Mouse (Mus musculus): ENCODE data around the gene Tapbpl.

The Tapbpl gene

GRCm38 (mm10) chr6:125231117-125232044, at the start of gene Tapbpl:
Tapbpl (minus strand) TSS chr6:125231860.
- DNase-seq (ENCODE audit: low read depth) = peak; percentile 79

GRCm38 (mm10) chr6:125279729-125280128, 48.1 kb upstream of the Tapbpl start:
- DNase-seq (ENCODE audit: low read depth) = no peak

GRCm38 (mm10) chr6:125274841-125275563, 43.3 kb upstream of the Tapbpl start:
- DNase-seq (ENCODE audit: low read depth) = peak; percentile 65

GRCm38 (mm10) chr6:125272228-125272785, 40.6 kb upstream of the Tapbpl start:
- DNase-seq (ENCODE audit: low read depth) = no peak

- peak; percentile 93 for DNase-seq (ENCODE audit: low read depth)
Measured at GRCm38 (mm10) chr6:125271455-125272227, 40.0 kb upstream of the Tapbpl start.

- DNase-seq (ENCODE audit: low read depth) = peak; percentile 39
Measured at GRCm38 (mm10) chr6:125268799-125269198, 37.1 kb upstream of the Tapbpl start.

GRCm38 (mm10) chr6:125267469-125267868, 35.8 kb upstream of the Tapbpl start:
- DNase-seq (ENCODE audit: low read depth) = peak; percentile 52

GRCm38 (mm10) chr6:125266600-125266999, 34.9 kb upstream of the Tapbpl start:
- peak; percentile 64 for DNase-seq (ENCODE audit: low read depth)

GRCm38 (mm10) chr6:125266091-125266490, 34.4 kb upstream of the Tapbpl start:
- peak; percentile 68 for DNase-seq (ENCODE audit: low read depth)

- DNase-seq (ENCODE audit: low read depth) = peak; percentile 96
Measured at GRCm38 (mm10) chr6:125265239-125265638, 33.6 kb upstream of the Tapbpl start.

GRCm38 (mm10) chr6:125264219-125264618, 32.6 kb upstream of the Tapbpl start:
- peak; percentile 58 for DNase-seq (ENCODE audit: low read depth)

GRCm38 (mm10) chr6:125260006-125260555, 28.4 kb upstream of the Tapbpl start:
- DNase-seq (ENCODE audit: low read depth) = peak; percentile 51

GRCm38 (mm10) chr6:125256222-125256966, 24.7 kb upstream of the Tapbpl start:
- no peak for DNase-seq (ENCODE audit: low read depth)

GRCm38 (mm10) chr6:125255516-125256044, 23.9 kb upstream of the Tapbpl start:
- DNase-seq (ENCODE audit: low read depth) = no peak

GRCm38 (mm10) chr6:125253863-125254715, 22.4 kb upstream of the Tapbpl start:
- no peak for DNase-seq (ENCODE audit: low read depth)

GRCm38 (mm10) chr6:125252711-125253110, 21.1 kb upstream of the Tapbpl start:
- no peak for DNase-seq (ENCODE audit: low read depth)

GRCm38 (mm10) chr6:125252285-125252684, 20.6 kb upstream of the Tapbpl start:
- no peak for DNase-seq (ENCODE audit: low read depth)

GRCm38 (mm10) chr6:125244551-125244950, 12.9 kb upstream of the Tapbpl start:
- DNase-seq (ENCODE audit: low read depth) = peak; percentile 60

- peak; percentile 88 for DNase-seq (ENCODE audit: low read depth)
Measured at GRCm38 (mm10) chr6:125241566-125241965, 9.9 kb upstream of the Tapbpl start.

GRCm38 (mm10) chr6:125240617-125241016, 9.0 kb upstream of the Tapbpl start:
- no peak for DNase-seq (ENCODE audit: low read depth)
